Mouse (Mus musculus): Measurements from ENCODE around the gene Mob3c.

DNA sequence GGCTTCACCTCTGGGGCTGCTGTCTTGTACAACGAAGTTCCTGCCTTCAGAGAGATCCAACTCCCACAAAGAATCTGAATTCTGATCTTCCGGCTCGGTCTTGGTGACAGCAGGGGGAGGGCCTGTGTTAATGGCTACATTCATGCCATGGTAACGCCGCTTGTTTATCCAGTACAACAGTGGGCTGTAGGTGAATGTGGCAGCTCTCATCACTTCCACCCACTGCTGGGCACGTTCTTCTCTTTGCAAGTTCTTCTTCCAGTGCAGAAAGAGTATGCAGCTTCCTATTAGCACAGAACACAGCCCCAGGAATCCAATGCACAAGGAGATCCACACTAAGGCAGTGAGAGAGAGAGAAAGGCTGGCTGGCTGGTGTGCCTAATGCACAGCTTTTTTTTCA is 47.6 kb upstream of the Mob3c start:
- TF ChIP-seq POLR2A (IDR thresholded peaks at IDR 0.05; ENCODE audit: control insufficient read depth, extremely low read depth, insufficient read depth, low read length, poor library complexity) (no peak), CTCF (IDR thresholded peaks at IDR 0.05; ENCODE audit: borderline replicate concordance, control insufficient read depth, extremely low read depth, insufficient read depth, low read length, poor library complexity) (no peak)

All from thymus, adult 2 months (tissue).